Mouse (Mus musculus) heart, adult 2 months (tissue): Measurements from ENCODE around the gene Mecom.

Experiments used
- CTCF ChIP-seq: fragments of 200-600 bp; IDR thresholded peaks from 2 replicates; pipeline ENCODE4 v1.8.1; 2022; ENCODE audit warnings: antibody characterized with exemption, mild to moderate bottlenecking, moderate library complexity
- POLR2A ChIP-seq: fragments of 200-500 bp; IDR thresholded peaks from 2 replicates; pipeline ENCODE4 v1.6.1; 2011; ENCODE audit warnings: mild to moderate bottlenecking, low read depth, low read length, control low read depth; ENCODE audit not compliant: insufficient read depth

DNA sequence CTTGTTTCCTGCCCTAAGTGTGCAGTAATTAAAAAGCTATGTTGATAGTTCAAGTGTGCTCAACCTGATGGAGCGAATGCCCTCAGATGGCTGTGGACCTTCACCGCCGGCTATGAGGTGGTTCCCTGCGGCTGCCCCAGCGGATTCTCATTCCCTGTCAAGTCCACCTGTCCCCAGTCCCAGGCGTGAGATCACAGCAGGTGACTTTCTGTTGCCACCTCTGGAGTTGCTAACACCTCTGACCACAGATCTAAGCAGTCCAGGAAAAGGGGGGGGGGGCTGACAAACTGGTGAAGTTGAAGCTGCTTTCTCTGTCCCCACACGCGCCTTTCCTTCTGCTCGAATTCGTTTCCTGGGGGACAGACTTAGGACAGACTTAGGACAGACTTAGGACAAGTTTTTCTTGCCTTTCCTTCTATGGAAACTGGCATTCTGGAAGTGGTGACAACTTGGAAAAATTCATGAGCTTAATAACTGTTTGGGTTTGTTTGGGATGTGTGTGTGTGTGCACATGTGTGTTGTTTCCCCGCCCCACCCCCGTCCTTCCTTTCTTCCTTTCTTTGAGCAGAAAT lies 35.3 kb downstream of the Mecom start:
- TF ChIP-seq POLR2A (no peak), CTCF (no peak)
